Mouse (Mus musculus) testis, postnatal 10 days (tissue): ENCODE data around the gene Slc26a10.

Experiments
- DNase-seq: peaks from one replicate; pipeline ENCODE4 v3.0.0; 2021; ENCODE audit warnings: low spot score

Slc26a10 gene

GRCm38 (mm10) chr10:127132469-127132868 is 48.0 kb downstream of the Slc26a10 start:
- DNase-seq: no peak

- DNase-seq: no peak
These were observed 51.0 kb downstream of the Slc26a10 start for GRCm38 (mm10) chr10:127129431-127129830.

GRCm38 (mm10) chr10:127127711-127128279 is 52.6 kb downstream of the Slc26a10 start:
- DNase-seq: no peak

GRCm38 (mm10) chr10:127126579-127126978 is 53.9 kb downstream of the Slc26a10 start:
- no peak for DNase-seq

- no peak for DNase-seq
These were observed 55.0 kb downstream of the Slc26a10 start for GRCm38 (mm10) chr10:127125210-127126001.

- peak; percentile 80 for DNase-seq
These were observed 57.0 kb downstream of the Slc26a10 start for GRCm38 (mm10) chr10:127123436-127123805.

GRCm38 (mm10) chr10:127122784-127123435 is 57.5 kb downstream of the Slc26a10 start:
- no peak for DNase-seq

GRCm38 (mm10) chr10:127122018-127122417 is 58.4 kb downstream of the Slc26a10 start:
- DNase-seq: no peak
